Mouse (Mus musculus): ENCODE data around the gene Arpc2.

- TF ChIP-seq CTCF (IDR thresholded peaks at IDR 0.05; ENCODE audit: control insufficient read depth, insufficient read depth, insufficient replicate concordance, low read depth, low read length), result no peak
- TF ChIP-seq POLR2A (IDR thresholded peaks at IDR 0.05; ENCODE audit: control insufficient read depth, low read depth, low read length), result peak; percentile 57
These were observed 67.8 kb downstream of the Arpc2 start for GRCm38 (mm10) chr1:74303509-74304338.

Measured in testis, adult 2 months (tissue).